Mouse (Mus musculus) liver, embryonic 16.5 days (tissue): ENCODE results near the gene Galntl5. TPM values are rescaled to one million over a fixed set of nuclear protein-coding genes. Genes with fewer than 3 reads are reported as not detected.

Source experiments
- ATAC-seq: fragments of 200-750 bp; cut with Nextera tagmentation; 2 replicates; pipeline ENCODE4 v1.8.0; 2017; ENCODE audit warnings: low read depth, mild to moderate bottlenecking, moderate number of reproducible peaks, moderate library complexity
- H3K27ac ChIP-seq: fragments of 300-500 bp; sonication (generic); 2 replicates; pipeline ENCODE4 v1.5.1; 2014; ENCODE audit warnings: mild to moderate bottlenecking, low read length
- H3K27me3 ChIP-seq: fragments of 300-500 bp; sonication (generic); 2 replicates; pipeline ENCODE4 v1.6.1; 2014; ENCODE audit warnings: low read depth, low read length, mixed read lengths; ENCODE audit not compliant: control insufficient read depth, insufficient read depth
- H3K36me3 ChIP-seq: fragments of 300-500 bp; sonication (generic); 2 replicates; pipeline ENCODE4 v1.6.1; 2014; ENCODE audit warnings: mild to moderate bottlenecking; ENCODE audit not compliant: control insufficient read depth, insufficient read depth
- H3K4me1 ChIP-seq: fragments of 300-500 bp; sonication (generic); 2 replicates; pipeline ENCODE4 v1.6.1; 2014; ENCODE audit warnings: low read depth, low read length, mixed read lengths; ENCODE audit not compliant: control insufficient read depth
- H3K4me2 ChIP-seq: fragments of 300-500 bp; sonication (generic); 2 replicates; pipeline ENCODE4 v1.6.1; 2014; ENCODE audit warnings: low read depth, low read length, mixed read lengths
- H3K4me3 ChIP-seq: fragments of 300-500 bp; sonication (generic); 2 replicates; pipeline ENCODE4 v1.5.1; 2014; ENCODE audit warnings: low read depth, mild to moderate bottlenecking, low read length
- H3K9ac ChIP-seq: fragments of 300-500 bp; sonication (generic); 2 replicates; pipeline ENCODE4 v1.6.1; 2014; ENCODE audit warnings: low read depth, low read length
- H3K9me3 ChIP-seq: fragments of 300-500 bp; sonication (generic); replicated peaks from 2 replicates; pipeline ENCODE4 v1.6.1; 2016; ENCODE audit warnings: low read length; ENCODE audit not compliant: control insufficient read depth
- WGBS: fragments of 180-500 bp; shearing (Covaris S2); extraction: QIAGEN DNeasy Blood & Tissue Kit; methylation state at CpG from one replicate; pipeline ENCODE4 v1.1.7; 2014; ENCODE audit not compliant: insufficient replicate concordance; 5-methylcytosine and 5-hydroxymethylcytosine counted together
- microRNA-seq: library from miRNA; unstranded; fragments of <30 nt; microRNA quantifications from one replicate; pipeline ENCODE4, GENCODE M21; 2016
- polyA plus RNA-seq: library from polyadenylated mRNA; unstranded; fragments of >200 nt; fragmentation: Nextera tagmentation; extraction: Ambion mirVana; gene quantifications from 2 replicates; pipeline ENCODE4 v1.2.1, GENCODE M21; 2015

Gene Galntl5
- polyA plus RNA-seq, 1 experiment from 2014 or later, result not detected

DNA sequence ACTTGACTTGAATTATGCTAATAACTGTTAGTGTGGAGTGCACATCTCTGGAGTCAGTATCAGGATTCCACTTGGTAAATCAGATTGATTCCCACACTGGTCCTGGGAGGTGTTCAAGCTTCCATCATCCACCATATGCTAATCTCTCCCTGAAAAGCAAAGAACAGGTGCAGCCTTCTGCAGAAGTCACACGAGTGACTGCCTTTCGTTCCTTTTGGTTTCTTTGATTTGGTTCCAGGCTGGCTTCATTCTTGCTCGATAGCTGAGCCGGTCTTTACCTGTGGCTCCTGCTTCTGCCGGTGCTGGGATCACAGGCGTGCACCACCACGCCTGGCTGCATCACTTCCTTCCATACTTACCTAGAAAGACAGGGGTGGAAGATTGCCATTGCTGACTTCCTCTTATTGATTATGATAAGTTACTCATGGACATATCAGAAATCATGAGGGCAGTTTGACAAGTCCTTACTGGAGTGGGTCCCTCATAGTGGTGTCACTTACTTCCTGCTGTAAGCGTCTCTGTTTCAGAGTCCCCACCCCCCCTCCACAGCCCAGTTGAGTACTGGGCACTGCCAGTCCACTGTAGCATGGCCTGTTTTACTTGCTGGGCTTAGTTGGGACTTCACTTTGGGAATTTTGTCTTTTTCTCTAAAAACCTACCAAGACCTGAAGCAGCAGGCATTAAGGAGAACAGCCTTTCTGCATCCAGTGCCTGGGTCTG lies 71.7 kb downstream of the Galntl5 start:
- no peak overlapping the region for H3K9ac ChIP-seq
- ATAC-seq, result no peak
- 66% methylated on average over 8 of the region's 8 CpGs for WGBS
- no peak overlapping the region for H3K4me3 ChIP-seq
- H3K36me3 ChIP-seq, result no peaks in the 10 kb centered on the region
- H3K4me1 ChIP-seq, result no peaks in the 10 kb centered on the region; the same call in 1 of the 2 replicates
- no peaks in the 10 kb centered on the region for H3K27me3 ChIP-seq
- H3K4me2 ChIP-seq, result no peak overlapping the region
- no peaks in the 10 kb centered on the region for H3K9me3 ChIP-seq
- no peak overlapping the region; the same call in 1 of the 2 replicates for H3K27ac ChIP-seq

DNA sequence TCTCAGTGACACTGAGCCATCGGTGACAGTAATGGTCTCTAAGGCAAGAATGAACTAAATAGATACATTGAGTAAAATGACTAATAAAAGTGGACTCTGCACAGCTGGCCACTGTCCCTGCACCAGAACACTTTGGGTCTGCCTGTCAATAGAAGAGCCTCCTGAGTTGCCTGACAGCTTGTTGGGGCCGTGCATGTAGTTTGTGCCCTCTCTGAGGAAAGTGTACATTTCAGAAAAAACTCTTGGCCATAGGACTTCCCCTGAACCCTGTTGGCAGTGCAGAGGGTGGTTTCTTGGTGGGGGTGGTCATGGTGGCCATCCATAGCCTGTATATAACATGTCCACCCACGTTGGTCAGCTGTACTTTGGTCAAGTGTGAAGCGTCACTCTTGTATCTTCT lies 73.2 kb downstream of the Galntl5 start:
- no peak overlapping the region for H3K4me3 ChIP-seq
- no peaks in the 10 kb centered on the region for H3K27me3 ChIP-seq
- H3K9me3 ChIP-seq, result no peaks in the 10 kb centered on the region
- no peak for ATAC-seq
- no peaks in the 10 kb centered on the region for H3K36me3 ChIP-seq
- H3K27ac ChIP-seq, result no peak overlapping the region
- H3K4me2 ChIP-seq, result no peak overlapping the region
- H3K9ac ChIP-seq, result no peak overlapping the region
- H3K4me1 ChIP-seq, result no peaks in the 10 kb centered on the region; the same call in 1 of the 2 replicates
- WGBS, result 64% methylated on average over 4 of the region's 4 CpGs

GRCm38 (mm10) chr5:25256686-25257085 lies 75.4 kb downstream of the Galntl5 start:
- ATAC-seq, result no peak
- Histone ChIP-seq H3K4me1 (no peaks in the 10 kb centered on the region; the same call in 1 of the 2 replicates), H3K4me3 (no peak overlapping the region), H3K27ac (no peak overlapping the region), H3K27me3 (no peaks in the 10 kb centered on the region), H3K36me3 (no peaks in the 10 kb centered on the region), H3K9ac (no peak overlapping the region), H3K4me2 (no peak overlapping the region), H3K9me3 (no peaks in the 10 kb centered on the region)
- WGBS, result 72% methylated on average over 2 of the region's 2 CpGs

GRCm38 (mm10) chr5:25261452-25261851 lies 80.2 kb downstream of the Galntl5 start:
- 0 out of 2 replicates have a peak, but pooled peaks cover 3% of the 10 kb centered on the region for H3K36me3 ChIP-seq
- H3K4me2 ChIP-seq, result no peak overlapping the region
- H3K9me3 ChIP-seq, result no peaks in the 10 kb centered on the region
- no peak for ATAC-seq
- no peaks in the 10 kb centered on the region for H3K4me1 ChIP-seq
- WGBS, result 69% methylated on average over 6 of the region's 6 CpGs
- no peak overlapping the region for H3K4me3 ChIP-seq
- H3K9ac ChIP-seq, result no peak overlapping the region
- no peak overlapping the region for H3K27ac ChIP-seq
- H3K27me3 ChIP-seq, result no peaks in the 10 kb centered on the region

DNA sequence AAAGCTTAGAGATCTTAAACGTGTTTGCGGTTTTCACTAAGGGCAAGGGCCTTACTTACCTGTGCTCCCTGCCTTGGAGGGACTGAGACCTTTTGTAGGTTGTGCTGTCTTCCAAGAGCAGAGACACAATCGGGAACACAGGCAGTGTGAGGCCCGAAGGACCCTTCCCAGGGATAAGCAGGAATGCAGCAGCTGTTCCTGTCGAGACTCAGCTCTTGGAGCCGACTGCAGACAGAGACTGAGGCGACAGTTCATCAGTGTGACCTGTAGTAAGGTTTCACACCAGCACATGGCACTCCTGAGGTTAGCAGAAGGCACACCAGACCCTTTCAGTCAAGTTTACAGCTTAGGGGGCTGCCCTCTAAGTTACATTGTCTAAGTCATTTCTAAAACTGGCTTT lies 81.0 kb downstream of the Galntl5 start:
- WGBS, result 63% methylated on average over 7 of the region's 7 CpGs
- H3K36me3 ChIP-seq, result 0 out of 2 replicates have a peak, but pooled peaks cover 3% of the 10 kb centered on the region
- no peak for ATAC-seq

GRCm38 (mm10) chr5:25268258-25268888 lies 87.1 kb downstream of the Galntl5 start:
- Histone ChIP-seq H3K36me3 (0 out of 2 replicates have a peak, but pooled peaks cover 3% of the 10 kb centered on the region), H3K27me3 (no peaks in the 10 kb centered on the region), H3K4me1 (no peaks in the 10 kb centered on the region), H3K9me3 (no peaks in the 10 kb centered on the region), H3K9ac (no peak overlapping the region), H3K4me3 (no peak overlapping the region), H3K4me2 (no peak overlapping the region), H3K27ac (no peak overlapping the region)
- WGBS, result 87% methylated on average over 4 of the region's 4 CpGs
- ATAC-seq, result no peak

More for the DNA sequence above, 81.0 kb downstream of the Galntl5 start:
- no peak overlapping the region for H3K9ac ChIP-seq
- H3K9me3 ChIP-seq, result no peaks in the 10 kb centered on the region
- H3K27me3 ChIP-seq, result no peaks in the 10 kb centered on the region
- no peak overlapping the region for H3K27ac ChIP-seq
- no peak overlapping the region for H3K4me3 ChIP-seq
- H3K4me1 ChIP-seq, result no peaks in the 10 kb centered on the region
- no peak overlapping the region for H3K4me2 ChIP-seq

Small RNAs within 50 kb of the gene (microRNA-seq; reads per million reads assigned to microRNA genes)
- not detected for gene Gm26051

Other genes with a start within 250 kb of the Galntl5 start
- gene Prkag2, start 80.8 kb upstream of the Galntl5 start, polyA plus RNA-seq, result 4.3 and 4.8 TPM in 2 replicates
- 13.8 and 15.4 TPM in 2 replicates for gene Galnt11, start 40.4 kb downstream of the Galntl5 start, polyA plus RNA-seq
- not detected in 2 replicates for gene E130116L18Rik, start 41.7 kb downstream of the Galntl5 start, polyA plus RNA-seq